Mouse (Mus musculus): ENCODE results near the gene Rps12. TPM values are rescaled to one million over a fixed set of nuclear protein-coding genes. Genes with fewer than 3 reads are reported as not detected.

Gene Rps12
- polyA plus RNA-seq, 1 experiment: 4,767 TPM

DNA sequence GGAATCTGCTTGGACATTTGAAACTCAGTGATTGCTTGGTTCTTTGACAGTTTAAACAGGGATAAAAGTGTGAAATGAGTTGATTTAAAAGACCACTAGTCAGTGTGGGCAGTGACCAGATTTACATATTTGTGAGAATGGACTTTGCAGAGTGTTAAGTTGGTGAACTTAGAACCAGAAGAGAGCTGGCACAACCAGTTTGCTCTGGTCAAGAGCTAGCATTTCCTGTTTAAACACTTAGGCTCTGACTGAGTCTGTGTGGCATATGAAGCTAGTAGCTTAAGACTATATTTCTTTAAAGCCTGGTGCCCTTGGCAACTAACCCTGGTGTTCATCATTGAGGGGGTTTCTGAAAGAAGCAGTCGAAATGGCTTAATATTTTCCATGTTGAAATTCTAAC is 11.1 kb upstream of the Rps12 start:
- Histone ChIP-seq H3K4me3 (no peak overlapping the region), H3K27me3 (ENCODE audit: control insufficient read depth, insufficient read depth, insufficient read length) (no peaks in the 10 kb centered on the region), H3K79me2 (ENCODE audit: control insufficient read depth, insufficient read depth) (no peaks in the 10 kb centered on the region), H3K36me3 (ENCODE audit: control insufficient read depth, insufficient read depth) (no peaks in the 10 kb centered on the region), H3ac (ENCODE audit: control insufficient read depth, insufficient read length) (no peak overlapping the region), H3K4me2 (ENCODE audit: low read depth) (peak overlapping the region; percentile 80)
- no peak for TF ChIP-seq SRF (IDR thresholded peaks at IDR 0.05; ENCODE audit: control insufficient read depth, insufficient read length, low read depth)
- TF ChIP-seq E2F4 (IDR thresholded peaks at IDR 0.05; ENCODE audit: insufficient read depth): no peak
- TF ChIP-seq MYOG (IDR thresholded peaks at IDR 0.05; ENCODE audit: control insufficient read depth in 1 of 3, insufficient read depth in 1 of 3, insufficient read length in 2 of 3, low read depth in 2 of 3): no peak
- TF ChIP-seq USF1 (IDR thresholded peaks at IDR 0.05; ENCODE audit: low read depth): no peak
- TF ChIP-seq MAX (IDR thresholded peaks at IDR 0.05; ENCODE audit: low read depth): no peak
- TF ChIP-seq POLR2AphosphoS2 (IDR thresholded peaks at IDR 0.05; ENCODE audit: insufficient read length, low read depth): no peak
- TF ChIP-seq MYOD1 (IDR thresholded peaks at IDR 0.05; ENCODE audit: control insufficient read depth in 1 of 3, insufficient read length in 2 of 3, low read depth in 2 of 3): no peak
- TF ChIP-seq TCF3 (IDR thresholded peaks at IDR 0.05; ENCODE audit: insufficient read length, low read depth): no peak
- TF ChIP-seq REST (IDR thresholded peaks at IDR 0.05; ENCODE audit: insufficient read depth, insufficient read length): no peak
- no peak for TF ChIP-seq CEBPB (IDR thresholded peaks at IDR 0.05; ENCODE audit: insufficient read depth, poor library complexity, severe bottlenecking)
- no peak for TF ChIP-seq TCF12 (IDR thresholded peaks at IDR 0.05; ENCODE audit: insufficient read depth, poor library complexity, severe bottlenecking)
- TF ChIP-seq POLR2A (IDR thresholded peaks at IDR 0.05; ENCODE audit: insufficient read length, low read depth): no peak

DNA sequence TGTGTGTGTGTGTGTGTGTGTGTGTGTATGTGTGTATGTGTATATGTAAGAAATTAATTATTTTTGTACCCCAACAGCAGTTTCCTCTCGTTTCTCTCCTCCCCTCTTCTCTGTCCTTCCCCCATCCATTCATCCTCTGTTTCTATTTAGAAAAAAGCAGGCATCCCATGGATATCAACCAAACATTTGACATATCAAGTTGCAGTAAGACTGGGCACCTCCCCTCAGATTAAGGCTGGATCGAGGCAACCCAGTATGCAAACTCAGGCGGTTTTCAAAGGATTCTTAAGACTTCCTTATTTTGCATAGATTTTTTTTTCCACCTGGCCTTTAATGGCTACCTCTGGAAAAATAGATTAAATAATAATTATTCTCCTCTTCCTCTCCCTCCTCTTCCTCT is 10.5 kb upstream of the Rps12 start:
- Histone ChIP-seq H3K27me3 (ENCODE audit: control insufficient read depth, insufficient read depth, insufficient read length) (no peaks in the 10 kb centered on the region), H3K4me3 (peak overlapping the region; percentile 34), H3K79me2 (ENCODE audit: control insufficient read depth, insufficient read depth) (no peaks in the 10 kb centered on the region), H3K36me3 (ENCODE audit: control insufficient read depth, insufficient read depth) (no peaks in the 10 kb centered on the region), H3ac (ENCODE audit: control insufficient read depth, insufficient read length) (peak overlapping the region; percentile 17), H3K4me2 (ENCODE audit: low read depth) (peak overlapping the region; percentile 80)
- no peak for TF ChIP-seq SRF (IDR thresholded peaks at IDR 0.05; ENCODE audit: control insufficient read depth, insufficient read length, low read depth)
- TF ChIP-seq USF1 (IDR thresholded peaks at IDR 0.05; ENCODE audit: low read depth): no peak
- no peak for TF ChIP-seq CEBPB (IDR thresholded peaks at IDR 0.05; ENCODE audit: insufficient read depth, poor library complexity, severe bottlenecking)
- no peak for TF ChIP-seq MYOG (IDR thresholded peaks at IDR 0.05; ENCODE audit: control insufficient read depth in 1 of 3, insufficient read depth in 1 of 3, insufficient read length in 2 of 3, low read depth in 2 of 3)
- TF ChIP-seq POLR2AphosphoS2 (IDR thresholded peaks at IDR 0.05; ENCODE audit: insufficient read length, low read depth): no peak
- TF ChIP-seq TCF12 (IDR thresholded peaks at IDR 0.05; ENCODE audit: insufficient read depth, poor library complexity, severe bottlenecking): no peak
- TF ChIP-seq TCF3 (IDR thresholded peaks at IDR 0.05; ENCODE audit: insufficient read length, low read depth): no peak
- no peak for TF ChIP-seq E2F4 (IDR thresholded peaks at IDR 0.05; ENCODE audit: insufficient read depth)
- TF ChIP-seq MYOD1 (IDR thresholded peaks at IDR 0.05; ENCODE audit: control insufficient read depth in 1 of 3, insufficient read length in 2 of 3, low read depth in 2 of 3): no peak

DNA sequence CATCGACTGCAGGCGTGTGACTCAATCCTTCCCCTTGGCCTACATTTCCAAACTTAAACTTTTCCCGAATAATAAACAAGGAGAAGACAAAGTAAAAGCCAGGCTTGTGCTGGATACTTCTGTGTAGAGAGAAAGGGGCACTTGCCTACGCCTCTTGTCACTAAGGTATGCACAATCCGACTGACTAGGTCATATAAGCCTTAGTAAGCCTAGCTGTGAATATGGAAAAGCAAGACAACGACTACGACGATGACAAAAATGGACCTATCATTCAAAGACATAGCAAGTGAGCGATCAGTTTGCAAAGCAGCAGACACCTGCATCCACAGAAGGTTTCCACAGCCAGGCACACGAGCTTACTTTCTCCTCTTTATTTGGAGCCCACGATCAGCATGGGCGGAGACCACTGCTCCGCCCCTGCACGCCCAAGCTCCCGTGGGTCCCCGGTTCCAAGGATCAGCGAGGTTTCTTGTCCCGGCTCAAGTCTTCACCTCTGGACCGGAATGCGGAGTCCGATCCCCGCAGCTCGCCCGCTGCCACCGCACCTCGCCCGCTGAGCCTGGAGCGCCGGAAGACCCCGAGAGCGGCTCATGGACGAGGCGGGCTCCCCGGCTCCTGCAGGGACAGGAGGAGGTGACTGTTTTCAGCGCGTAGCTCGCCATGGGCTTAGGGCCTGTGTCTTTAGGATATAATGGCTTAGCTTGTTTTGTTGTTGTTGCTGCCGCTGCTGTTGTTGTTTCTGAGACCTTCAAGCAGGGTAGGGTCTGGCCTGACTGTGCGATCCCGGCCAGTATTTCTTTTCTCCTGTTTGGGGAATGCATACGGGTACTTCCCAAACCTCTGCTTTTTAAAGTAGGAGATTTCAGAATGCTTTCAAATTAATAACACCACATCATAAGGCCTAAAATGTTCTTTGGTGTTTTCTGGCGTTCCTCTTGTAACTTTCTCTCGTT is 9.8 kb upstream of the Rps12 start, which contains the start of gene Slc18b1:
Gene Slc18b1 (plus strand): TSS at position 436 of the 953 bp plus-strand sequence.
- H3K79me2 ChIP-seq (ENCODE audit: control insufficient read depth, insufficient read depth): no peaks in the 10 kb centered on the region
- TF ChIP-seq E2F4 (IDR thresholded peaks at IDR 0.05; ENCODE audit: insufficient read depth) (no peak), POLR2A (IDR thresholded peaks at IDR 0.05; ENCODE audit: insufficient read length, low read depth) (peak; percentile 40)
- H3K4me2 ChIP-seq (ENCODE audit: low read depth): peak within 1 kb of the TSS; percentile 80
- peak within 1 kb of the TSS; percentile 17 for H3ac ChIP-seq (ENCODE audit: control insufficient read depth, insufficient read length)
- peak within 1 kb of the TSS; percentile 34 for H3K4me3 ChIP-seq
- H3K27me3 ChIP-seq (ENCODE audit: control insufficient read depth, insufficient read depth, insufficient read length): no peaks in the 10 kb centered on the region
- H3K36me3 ChIP-seq (ENCODE audit: control insufficient read depth, insufficient read depth): no peaks in the 10 kb centered on the region

DNA sequence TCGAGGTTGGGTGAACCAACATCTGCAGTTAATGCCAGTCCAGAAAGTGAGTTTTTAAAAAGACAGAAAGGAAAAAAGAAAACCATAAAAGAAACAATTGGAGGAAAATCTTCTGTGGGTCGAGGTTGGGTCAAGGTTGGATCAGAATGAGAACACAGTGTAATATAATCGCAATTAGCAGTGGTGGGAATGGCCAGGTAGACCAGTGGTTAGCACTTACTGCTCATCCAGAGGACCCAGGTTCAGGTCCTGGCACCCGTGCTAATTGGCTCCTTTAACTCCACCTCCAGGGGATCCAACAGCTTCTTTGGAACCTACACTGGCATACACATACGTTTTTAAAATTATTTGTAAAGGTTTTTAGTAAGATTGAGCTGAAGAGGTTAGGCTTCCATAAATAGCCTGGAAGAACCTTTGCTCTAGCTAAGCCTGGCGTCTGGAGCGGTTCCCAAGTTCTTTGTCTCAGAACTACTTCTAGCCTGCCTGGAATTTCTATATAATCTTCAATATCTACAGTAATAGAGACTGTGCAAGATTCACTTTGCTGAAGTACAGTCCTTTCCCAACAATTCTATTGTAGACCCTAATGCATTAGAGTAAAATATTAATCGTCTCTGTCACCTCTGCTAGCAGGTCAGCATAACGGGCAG is 8.9 kb upstream of the Rps12 start:
- no peaks in the 10 kb centered on the region for H3K79me2 ChIP-seq (ENCODE audit: control insufficient read depth, insufficient read depth)
- H3ac ChIP-seq (ENCODE audit: control insufficient read depth, insufficient read length): peak overlapping the region; percentile 17
- no peaks in the 10 kb centered on the region for H3K36me3 ChIP-seq (ENCODE audit: control insufficient read depth, insufficient read depth)
- no peaks in the 10 kb centered on the region for H3K27me3 ChIP-seq (ENCODE audit: control insufficient read depth, insufficient read depth, insufficient read length)
- H3K4me3 ChIP-seq: peak overlapping the region; percentile 34
- TF ChIP-seq USF1 (IDR thresholded peaks at IDR 0.05; ENCODE audit: low read depth) (no peak), TCF3 (IDR thresholded peaks at IDR 0.05; ENCODE audit: insufficient read length, low read depth) (no peak), SRF (IDR thresholded peaks at IDR 0.05; ENCODE audit: control insufficient read depth, insufficient read length, low read depth) (no peak), CEBPB (IDR thresholded peaks at IDR 0.05; ENCODE audit: insufficient read depth, poor library complexity, severe bottlenecking) (no peak), TCF12 (IDR thresholded peaks at IDR 0.05; ENCODE audit: insufficient read depth, poor library complexity, severe bottlenecking) (no peak), MYOD1 (IDR thresholded peaks at IDR 0.05; ENCODE audit: control insufficient read depth in 1 of 3, insufficient read length in 2 of 3, low read depth in 2 of 3) (no peak), POLR2AphosphoS2 (IDR thresholded peaks at IDR 0.05; ENCODE audit: insufficient read length, low read depth) (no peak), MAX (IDR thresholded peaks at IDR 0.05; ENCODE audit: low read depth) (no peak), E2F4 (IDR thresholded peaks at IDR 0.05; ENCODE audit: insufficient read depth) (no peak)
- peak overlapping the region; percentile 80 for H3K4me2 ChIP-seq (ENCODE audit: low read depth)

Measured in myocyte (in vitro differentiated cells).